Mouse (Mus musculus): Measurements from ENCODE around the gene Pgm5. TPM values are rescaled to one million over a fixed set of nuclear protein-coding genes. Genes with fewer than 3 reads are reported as not detected.

Pgm5 gene
- polyA plus RNA-seq (2021; fragmentation: Nextera tagmentation) = 0.13 and 0.25 TPM in 2 replicates
- long read RNA-seq, experiment 1 = 0 reads
- long read RNA-seq, experiment 2, partial matches to known transcripts = 0 of 1 reads
- long read RNA-seq, experiment 2, other reads (novel, unspliced or antisense) = 1 of 1 reads

GRCm38 (mm10) chr19:24861612-24862451 lies at the start of gene Pgm5:
Gene Pgm5 (minus strand): TSS chr19:24861855.

DNA sequence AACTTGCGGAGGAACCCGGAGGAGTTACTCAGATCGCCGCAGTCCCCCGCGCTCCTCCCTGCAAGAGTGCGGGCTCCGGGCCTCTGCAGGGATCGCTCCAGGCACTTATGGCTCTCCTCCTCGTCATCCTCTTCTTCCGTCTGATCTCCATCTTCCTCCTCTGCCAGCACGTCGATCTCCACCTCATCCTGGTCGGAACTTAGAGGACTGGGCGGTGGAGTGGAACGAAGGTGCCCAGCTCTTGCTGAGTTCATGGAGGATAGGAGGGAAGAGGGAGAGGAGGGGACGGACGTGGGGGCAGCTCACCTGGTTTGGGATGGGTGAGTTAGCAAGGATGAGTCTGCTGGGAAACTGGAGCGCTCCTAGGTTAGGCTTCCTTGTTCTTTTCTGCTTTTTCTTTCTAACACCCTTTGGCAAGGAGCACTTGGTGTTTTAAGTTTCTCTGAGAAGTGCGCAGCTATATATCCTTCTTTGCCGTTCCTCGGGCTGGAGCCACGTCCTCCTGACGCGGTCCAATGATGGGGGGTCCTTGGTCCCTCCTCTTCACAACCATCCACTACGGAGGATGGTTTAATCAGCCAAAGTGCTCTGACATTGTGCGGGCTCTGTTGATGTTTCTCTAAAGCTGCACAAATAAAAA lies 39.0 kb upstream of the Pgm5 start, which contains the start of gene Foxd4:
Gene Foxd4 (minus strand): TSS at position 617 of the 640 bp plus-strand sequence.

DNA sequence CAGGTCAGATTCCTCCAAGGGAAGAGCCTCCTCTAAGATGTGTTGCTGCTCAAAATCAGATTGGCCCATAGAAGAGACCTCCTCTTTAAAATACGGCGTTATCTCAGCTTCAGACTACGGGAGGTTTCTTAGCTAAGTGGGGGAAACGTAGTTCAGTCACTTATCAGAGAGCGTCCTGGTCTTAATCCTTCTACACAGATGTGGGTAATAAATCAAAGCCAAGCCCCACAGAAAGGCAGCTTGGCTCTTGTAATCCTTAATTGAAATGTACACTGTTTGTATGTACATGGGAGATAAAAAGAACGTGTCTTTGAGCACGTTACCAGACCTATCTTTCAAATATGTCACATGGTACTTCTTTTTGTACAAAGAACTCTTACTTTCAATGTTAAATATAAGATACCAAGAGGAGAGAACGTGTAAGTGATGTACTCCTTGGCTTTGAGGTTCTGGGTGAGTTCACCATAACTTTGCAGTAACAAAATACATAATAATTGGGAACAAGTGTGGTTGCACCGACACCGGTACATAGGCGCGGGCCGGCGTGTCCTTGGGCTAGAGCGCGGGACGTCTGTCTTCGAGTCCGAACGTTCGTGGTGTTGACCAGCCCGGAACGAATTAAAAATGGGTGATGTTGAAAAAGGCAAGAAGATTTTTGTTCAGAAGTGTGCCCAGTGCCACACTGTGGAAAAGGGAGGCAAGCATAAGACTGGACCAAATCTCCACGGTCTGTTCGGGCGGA lies 13.6 kb upstream of the Pgm5 start, which contains the start of gene Gm10053:
Gene Gm10053 (plus strand): TSS at position 558 of the 742 bp plus-strand sequence.

DNA sequence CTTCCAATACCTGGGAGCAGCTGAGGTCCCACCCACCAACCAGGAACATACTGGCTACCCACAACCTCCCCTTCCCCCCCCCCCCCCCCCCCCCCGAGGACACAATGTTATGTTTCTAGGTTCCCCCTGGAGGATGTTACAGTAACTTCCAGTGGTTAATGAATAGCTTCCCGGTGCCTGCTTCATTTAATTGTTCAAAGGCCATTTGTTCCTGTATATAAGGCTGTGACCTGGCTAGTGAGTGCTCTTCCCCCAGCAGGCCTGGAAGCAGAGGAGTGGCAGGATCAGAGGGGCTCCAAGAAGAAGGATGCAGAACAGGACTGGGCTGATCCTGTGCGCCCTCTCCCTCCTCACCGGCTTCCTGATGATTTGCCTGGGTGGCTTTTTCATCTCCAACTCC lies 187.9 kb downstream of the Pgm5 start, which contains the start of gene Tmem252:
Gene Tmem252 (plus strand): TSS at position 247 of the 400 bp plus-strand sequence.

Other genes starting within 250 kb of the Pgm5 start
- 0.64 and 0.78 TPM in 2 replicates for gene Tmem252, start 187.8 kb downstream of the Pgm5 start, polyA plus RNA-seq (2021; fragmentation: Nextera tagmentation)
- gene Gm10053, start 13.8 kb upstream of the Pgm5 start, polyA plus RNA-seq (2021; fragmentation: Nextera tagmentation) = 204 and 209 TPM in 2 replicates
- gene Foxd4, start 39.3 kb upstream of the Pgm5 start, polyA plus RNA-seq (2021; fragmentation: Nextera tagmentation) = not detected in 2 replicates
- 13.8 and 15.5 TPM in 2 replicates for gene Cbwd1, start 99.8 kb upstream of the Pgm5 start, polyA plus RNA-seq (2021; fragmentation: Nextera tagmentation)
- gene Dock8, start 137.7 kb upstream of the Pgm5 start, polyA plus RNA-seq (2021; fragmentation: Nextera tagmentation) = 0.90 and 1.1 TPM in 2 replicates

Measured in layer of hippocampus, adult 6 months (tissue).